Mouse (Mus musculus): ENCODE results near the gene Gpsm3.

DNA sequence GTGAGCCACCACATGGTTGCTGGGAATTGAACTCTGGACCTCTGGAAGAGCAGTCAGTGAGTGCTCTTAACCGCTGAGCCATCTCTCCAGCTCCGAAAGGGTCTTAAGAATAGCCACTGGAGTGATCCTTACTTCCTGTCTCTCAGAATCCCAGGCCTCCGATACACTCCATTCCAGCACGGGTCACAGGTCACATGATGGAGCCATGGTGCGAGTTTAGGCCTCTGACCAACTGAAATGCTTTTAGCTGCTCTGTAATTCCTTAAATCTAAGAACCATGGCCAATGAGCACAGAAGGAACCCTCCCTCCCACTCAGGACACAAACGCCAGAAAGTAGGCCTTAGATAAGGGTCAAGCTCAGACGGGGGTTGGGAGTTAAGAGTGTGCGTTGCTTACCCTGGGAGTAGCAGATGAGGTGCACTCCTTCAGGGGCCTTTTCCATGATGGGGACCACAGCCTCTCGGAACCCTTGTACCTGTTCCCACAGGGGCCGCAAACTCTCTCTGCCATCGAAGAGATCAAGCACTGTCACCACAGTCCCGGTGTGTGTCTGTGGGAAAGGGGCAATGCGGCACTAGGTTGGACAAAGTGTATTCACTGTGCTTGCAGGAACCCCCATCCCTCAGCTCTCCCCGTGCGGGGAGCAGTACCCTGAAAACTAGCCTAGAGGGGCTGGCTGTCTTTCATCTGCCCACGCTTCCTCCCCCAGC, 36.6 kb downstream of the Gpsm3 start:
- no peak for TF ChIP-seq CTCF (IDR thresholded peaks at IDR 0.05; ENCODE audit: insufficient read depth, low read length)
- no peak for TF ChIP-seq POLR2A (IDR thresholded peaks at IDR 0.05; ENCODE audit: borderline replicate concordance, extremely low read depth, low read depth, low read length)

Measured in lung, adult 2 months (tissue).